In genomic region chr6:66477575-66477974, GRCm38 (mm10) we compare ENCODE assay signal across 28 mouse cellular contexts. TPM values are rescaled to one million over a fixed set of nuclear protein-coding genes. Genes with fewer than 3 reads are reported as not detected.
DNase-seq lines count a peak whose midpoint lies in the region; ATAC-seq and TF ChIP-seq lines count a peak whose summit lies in the region.
"Had no signal": no experiment of that assay in that cellular context is flagged by ENCODE, and none has a peak within 500 bp of the region (broad histone marks: within the 10 kb centered on the region; RNA-seq: fewer than 3 reads in every experiment).

No protein-coding gene starts in this region.

- H3K4me2 ChIP-seq in lung, embryonic 14.5 days = no peak overlapping the region
- no peak overlapping the region for H3K4me2 ChIP-seq in midbrain, embryonic 11.5 days
- no peak overlapping the region for H3K4me2 ChIP-seq in midbrain, embryonic 14.5 days (ENCODE audit: low read length)
- no peak overlapping the region for H3K4me2 ChIP-seq in stomach, postnatal 0 days (replicated peaks; ENCODE audit: low read depth)
- H3K4me2 ChIP-seq in kidney, embryonic 16.5 days (replicated peaks; ENCODE audit: low read depth, low read length) = no peak overlapping the region
- H3K4me2 ChIP-seq: embryonic facial prominence, embryonic 13.5 days; forebrain, embryonic 12.5 days; forebrain, embryonic 15.5 days; heart, embryonic 12.5 days; heart, embryonic 15.5 days; hindbrain, embryonic 13.5 days had no signal

- no peaks in the 10 kb centered on the region for H3K27me3 ChIP-seq in lung, embryonic 14.5 days (ENCODE audit: insufficient read depth, low read length)
- no peaks in the 10 kb centered on the region for H3K27me3 ChIP-seq in midbrain, embryonic 11.5 days (ENCODE audit: control insufficient read depth, insufficient read depth, low read length)
- H3K27me3 ChIP-seq in midbrain, embryonic 14.5 days (ENCODE audit: control insufficient read depth, insufficient read depth, low read length) = no peaks in the 10 kb centered on the region
- no peaks in the 10 kb centered on the region for H3K27me3 ChIP-seq in stomach, postnatal 0 days (ENCODE audit: control insufficient read depth, insufficient read depth, low read length)
- H3K27me3 ChIP-seq in kidney, embryonic 16.5 days (ENCODE audit: insufficient read depth, low read length) = no peaks in the 10 kb centered on the region
- H3K27me3 ChIP-seq: embryonic facial prominence, embryonic 13.5 days; forebrain, embryonic 12.5 days; forebrain, embryonic 15.5 days; heart, embryonic 12.5 days; heart, embryonic 15.5 days; hindbrain, embryonic 13.5 days had no signal

- no peak for TF ChIP-seq CTCF in lung, embryonic 14.5 days (IDR thresholded peaks at IDR 0.05; ENCODE audit: low read depth)
- no peak for TF ChIP-seq CTCF in stomach, postnatal 0 days (IDR thresholded peaks at IDR 0.05; ENCODE audit: low read depth)

- DNase-seq in embryo, embryonic 10 days (ENCODE audit: low spot score) = peak; percentile 28
- DNase-seq in embryo, embryonic 11 days = no peak
- DNase-seq in lung, embryonic 14.5 days = peak; percentile 49
- no peak for DNase-seq in lung, postnatal 36 days
- DNase-seq in midbrain, embryonic 11.5 days (ENCODE audit: low spot score, missing footprints) = peak; percentile 72
- no peak for DNase-seq in midbrain, embryonic 14.5 days
- no peak for DNase-seq in stomach, postnatal 0 days (ENCODE audit: low spot score)
- DNase-seq: adrenal gland, adult 8-10 months; adrenal gland, postnatal 25 days; cerebellum, adult 11-12 months; cerebellum, adult 8-10 months; cerebellum, postnatal 10 days; cerebellum, postnatal 36 days; gastrocnemius, postnatal 10 days; gastrocnemius, postnatal 36 days; heart, postnatal 10 days; heart, postnatal 36 days had no signal

- ATAC-seq in lung, embryonic 14.5 days (ENCODE audit: insufficient read depth) = peak; percentile 79
- ATAC-seq in midbrain, embryonic 11.5 days (ENCODE audit: low FRiP score) = no peak
- ATAC-seq in midbrain, embryonic 14.5 days (ENCODE audit: low FRiP score, low TSS enrichment) = no peak
- ATAC-seq in stomach, postnatal 0 days (ENCODE audit: low FRiP score, low TSS enrichment) = no peak
- no peak for ATAC-seq in kidney, embryonic 16.5 days (ENCODE audit: low FRiP score, low TSS enrichment)
- ATAC-seq: activated CD4-positive, CD25-positive, alpha-beta regulatory T cell, adult 4 months; forebrain, embryonic 15.5 days; hindbrain, embryonic 16.5 days had no signal

- no peak overlapping the region for H3K27ac ChIP-seq in lung, embryonic 14.5 days (ENCODE audit: low read depth)
- no peak overlapping the region for H3K27ac ChIP-seq in midbrain, embryonic 11.5 days (ENCODE audit: low read depth, low read length)
- no peak overlapping the region for H3K27ac ChIP-seq in midbrain, embryonic 14.5 days (replicated peaks; ENCODE audit: low read depth, low read length)
- H3K27ac ChIP-seq in stomach, postnatal 0 days (replicated peaks) = peak overlapping the region; percentile 56; the same call in 1 of the 2 replicates
- H3K27ac ChIP-seq in kidney, embryonic 16.5 days (ENCODE audit: low read length) = no peak overlapping the region
- H3K27ac ChIP-seq: embryonic facial prominence, embryonic 13.5 days; forebrain, embryonic 12.5 days; forebrain, embryonic 15.5 days; heart, embryonic 15.5 days; hindbrain, embryonic 10.5 days; hindbrain, embryonic 13.5 days had no signal

- no peaks in the 10 kb centered on the region for H3K9me3 ChIP-seq in lung, embryonic 14.5 days (ENCODE audit: low read depth, low read length)
- H3K9me3 ChIP-seq in midbrain, embryonic 11.5 days (ENCODE audit: control insufficient read depth, low read length) = no peaks in the 10 kb centered on the region
- no peaks in the 10 kb centered on the region for H3K9me3 ChIP-seq in midbrain, embryonic 14.5 days (ENCODE audit: control insufficient read depth, low read length)
- no peaks in the 10 kb centered on the region for H3K9me3 ChIP-seq in stomach, postnatal 0 days (ENCODE audit: control insufficient read depth, low read length)
- no peaks in the 10 kb centered on the region for H3K9me3 ChIP-seq in kidney, embryonic 16.5 days (ENCODE audit: low read length)
- H3K9me3 ChIP-seq: embryonic facial prominence, embryonic 13.5 days; forebrain, embryonic 12.5 days; forebrain, embryonic 15.5 days; heart, embryonic 12.5 days; heart, embryonic 15.5 days; hindbrain, embryonic 10.5 days; hindbrain, embryonic 13.5 days had no signal

- WGBS in lung, embryonic 14.5 days = 23% methylated on average over 5 of the region's 5 CpGs
- 59% methylated on average over 5 of the region's 5 CpGs for WGBS in midbrain, embryonic 11.5 days
- WGBS in midbrain, embryonic 14.5 days = 65% methylated on average over 5 of the region's 5 CpGs
- 25% methylated on average over 5 of the region's 5 CpGs for WGBS in stomach, postnatal 0 days
- 44% methylated on average over 5 of the region's 5 CpGs for WGBS in kidney, embryonic 16.5 days

- H3K36me3 ChIP-seq in lung, embryonic 14.5 days (ENCODE audit: insufficient read depth) = no peaks in the 10 kb centered on the region
- H3K36me3 ChIP-seq in midbrain, embryonic 11.5 days (ENCODE audit: control insufficient read depth, insufficient read depth, low read length) = no peaks in the 10 kb centered on the region
- H3K36me3 ChIP-seq in midbrain, embryonic 14.5 days (ENCODE audit: control insufficient read depth, insufficient read depth, low read length) = no peaks in the 10 kb centered on the region
- no peaks in the 10 kb centered on the region for H3K36me3 ChIP-seq in stomach, postnatal 0 days (ENCODE audit: control insufficient read depth, insufficient read depth, low read length)
- H3K36me3 ChIP-seq in kidney, embryonic 16.5 days (ENCODE audit: insufficient read depth, low read length) = no peaks in the 10 kb centered on the region
- H3K36me3 ChIP-seq: embryonic facial prominence, embryonic 13.5 days; forebrain, embryonic 12.5 days; forebrain, embryonic 15.5 days; heart, embryonic 12.5 days; heart, embryonic 15.5 days; hindbrain, embryonic 10.5 days; hindbrain, embryonic 13.5 days had no signal

- no peak overlapping the region for H3K4me3 ChIP-seq in lung, embryonic 14.5 days (ENCODE audit: low read depth, low read length)
- H3K4me3 ChIP-seq in midbrain, embryonic 11.5 days (ENCODE audit: low read depth, low read length) = no peak overlapping the region
- H3K4me3 ChIP-seq in midbrain, embryonic 14.5 days (replicated peaks; ENCODE audit: low read depth, low read length) = no peak overlapping the region
- no peak overlapping the region for H3K4me3 ChIP-seq in stomach, postnatal 0 days (ENCODE audit: low read depth, low read length)
- no peak overlapping the region for H3K4me3 ChIP-seq in kidney, embryonic 16.5 days (ENCODE audit: low read length)
- H3K4me3 ChIP-seq: embryonic facial prominence, embryonic 13.5 days; erythroblast, embryonic 14.5 days; forebrain, embryonic 12.5 days; forebrain, embryonic 15.5 days; heart, embryonic 12.5 days; heart, embryonic 15.5 days; hindbrain, embryonic 10.5 days; hindbrain, embryonic 13.5 days had no signal

- peaks cover 6% of the 10 kb centered on the region for H3K4me1 ChIP-seq in lung, embryonic 14.5 days (ENCODE audit: insufficient read depth)
- no peaks in the 10 kb centered on the region for H3K4me1 ChIP-seq in midbrain, embryonic 11.5 days (ENCODE audit: control insufficient read depth, insufficient read depth, low read length)
- H3K4me1 ChIP-seq in midbrain, embryonic 14.5 days (ENCODE audit: control insufficient read depth, insufficient read depth, low read length) = no peaks in the 10 kb centered on the region
- no peaks in the 10 kb centered on the region for H3K4me1 ChIP-seq in stomach, postnatal 0 days (replicated peaks; ENCODE audit: control insufficient read depth, insufficient read depth)
- no peaks in the 10 kb centered on the region for H3K4me1 ChIP-seq in kidney, embryonic 16.5 days (ENCODE audit: insufficient read depth, low read length)
- H3K4me1 ChIP-seq: embryonic facial prominence, embryonic 13.5 days; forebrain, embryonic 12.5 days; forebrain, embryonic 15.5 days; heart, embryonic 12.5 days; heart, embryonic 15.5 days; hindbrain, embryonic 13.5 days had no signal

- H3K9ac ChIP-seq in lung, embryonic 14.5 days = no peak overlapping the region
- no peak overlapping the region for H3K9ac ChIP-seq in midbrain, embryonic 11.5 days (ENCODE audit: low read length)
- H3K9ac ChIP-seq in midbrain, embryonic 14.5 days (replicated peaks; ENCODE audit: low read length) = no peak overlapping the region
- H3K9ac ChIP-seq in stomach, postnatal 0 days (ENCODE audit: low read length) = no peak overlapping the region
- no peak overlapping the region for H3K9ac ChIP-seq in kidney, embryonic 16.5 days (replicated peaks; ENCODE audit: low read length)
- H3K9ac ChIP-seq: embryonic facial prominence, embryonic 13.5 days; forebrain, embryonic 12.5 days; forebrain, embryonic 15.5 days; heart, embryonic 12.5 days; heart, embryonic 15.5 days; hindbrain, embryonic 13.5 days had no signal

- no peak for TF ChIP-seq EP300 in stomach, postnatal 0 days (optimal IDR thresholded peaks at IDR 0.05)

RNA-seq across cellular contexts. Expression of gene Mad2l1, which starts 57.6 kb away (rescaled TPM):
- polyA plus RNA-seq in lung, embryonic 14.5 days (2014; fragmentation: Nextera tagmentation; extraction: Ambion mirVana) = 155 and 159 TPM in 2 replicates
- 133 and 142 TPM in 2 replicates for polyA plus RNA-seq in midbrain, embryonic 11.5 days (2014; fragmentation: Nextera tagmentation; extraction: Ambion mirVana)
- polyA plus RNA-seq in midbrain, embryonic 14.5 days (2014; fragmentation: Nextera tagmentation; extraction: Ambion mirVana) = 14.8 and 28.0 TPM in 2 replicates
- 33.8 and 38.6 TPM in 2 replicates for polyA plus RNA-seq in stomach, postnatal 0 days (2015; fragmentation: Nextera tagmentation; extraction: Ambion mirVana)
- 91.0 and 93.8 TPM in 2 replicates for polyA plus RNA-seq in kidney, embryonic 16.5 days (2015; fragmentation: Nextera tagmentation; extraction: Ambion mirVana)

Comparison
In these comparisons a context has a peak if more than half of its experiments do, and no peak if none do; other contexts are left out.
1. DNase-seq: peak in embryo, embryonic 10 days (single experiment), lung, embryonic 14.5 days (single experiment) and midbrain, embryonic 11.5 days (single experiment); none in embryo, embryonic 11 days (single experiment), lung, postnatal 36 days (single experiment), midbrain, embryonic 14.5 days (single experiment) and stomach, postnatal 0 days (single experiment).